Mouse (Mus musculus) heart, embryonic 13.5 days (tissue): ENCODE data around the gene Gm43517. TPM values are rescaled to one million over a fixed set of nuclear protein-coding genes. Genes with fewer than 3 reads are reported as not detected.

Experiments
- ATAC-seq: fragments of 200-750 bp; cut with Nextera tagmentation; 2 replicates; pipeline ENCODE4 v1.8.0; 2017; ENCODE audit warnings: moderate TSS enrichment; ENCODE audit not compliant: insufficient number of reproducible peaks, low FRiP score, low TSS enrichment; ENCODE audit errors: extremely low read depth
- H3K27ac ChIP-seq: fragments of 300-500 bp; sonication (generic); replicated peaks from 2 replicates; pipeline ENCODE4 v1.5.1; 2015; ENCODE audit warnings: moderate library complexity, mild to moderate bottlenecking, inconsistent platforms
- H3K27me3 ChIP-seq: fragments of 300-500 bp; sonication (generic); replicated peaks from 2 replicates; pipeline ENCODE4 v1.6.1; 2015; ENCODE audit warnings: mild to moderate bottlenecking, inconsistent platforms
- H3K36me3 ChIP-seq: fragments of 300-500 bp; sonication (generic); 2 replicates; pipeline ENCODE4 v1.6.1; 2015; ENCODE audit warnings: mild to moderate bottlenecking, inconsistent platforms
- H3K4me1 ChIP-seq: fragments of 300-500 bp; sonication (generic); 2 replicates; pipeline ENCODE4 v1.6.1; 2015; ENCODE audit warnings: inconsistent platforms
- H3K4me2 ChIP-seq: fragments of 300-500 bp; sonication (generic); 2 replicates; pipeline ENCODE4 v1.6.1; 2015; ENCODE audit warnings: inconsistent platforms, mild to moderate bottlenecking, moderate library complexity
- H3K4me3 ChIP-seq: fragments of 300-500 bp; sonication (generic); 2 replicates; pipeline ENCODE4 v1.5.1; 2015; ENCODE audit warnings: moderate library complexity, mild to moderate bottlenecking, inconsistent platforms
- H3K9ac ChIP-seq: fragments of 300-500 bp; sonication (generic); 2 replicates; pipeline ENCODE4 v1.6.1; 2015; ENCODE audit warnings: inconsistent platforms, mild to moderate bottlenecking, moderate library complexity
- H3K9me3 ChIP-seq: fragments of 300-500 bp; sonication (generic); 2 replicates; pipeline ENCODE4 v1.6.1; 2016; ENCODE audit warnings: inconsistent platforms
- WGBS: fragments of 180-500 bp; shearing (Covaris S2); methylation state at CpG from one replicate; pipeline ENCODE4 v1.1.7; 2015; ENCODE audit warnings: mixed read lengths; 5-methylcytosine and 5-hydroxymethylcytosine counted together
- polyA plus RNA-seq: library from polyadenylated mRNA; unstranded; fragments of >200 nt; fragmentation: Nextera tagmentation; extraction: Ambion mirVana; gene quantifications from 2 replicates; pipeline ENCODE4 v1.2.1, GENCODE M21; 2015

The Gm43517 gene
- polyA plus RNA-seq: not detected in 2 replicates

GRCm38 (mm10) chr12:49384876-49385630 is at the start of gene Gm43517:
Gene Gm43517 (plus strand): TSS chr12:49385174.
- no peak within 1 kb of the TSS for H3K9ac ChIP-seq
- H3K4me2 ChIP-seq: peak within 1 kb of the TSS; percentile 68
- no peaks in the 10 kb centered on the region for H3K36me3 ChIP-seq
- H3K27me3 ChIP-seq: peaks cover 87% of the 10 kb centered on the region
- H3K9me3 ChIP-seq: no peaks in the 10 kb centered on the region
- WGBS: 2% methylated on average over 69 of the region's 75 CpGs
- H3K4me3 ChIP-seq: peak within 1 kb of the TSS; percentile 49
- peaks cover 10% of the 10 kb centered on the region for H3K4me1 ChIP-seq
- ATAC-seq: no peak
- H3K27ac ChIP-seq: no peak within 1 kb of the TSS

- no peaks in the 10 kb centered on the region for H3K27me3 ChIP-seq
- H3K9me3 ChIP-seq: no peaks in the 10 kb centered on the region
- no peak overlapping the region for H3K4me2 ChIP-seq
- H3K27ac ChIP-seq: no peak overlapping the region
- no peaks in the 10 kb centered on the region for H3K4me1 ChIP-seq
- H3K9ac ChIP-seq: no peak overlapping the region
- no peaks in the 10 kb centered on the region for H3K36me3 ChIP-seq
- no peak overlapping the region for H3K4me3 ChIP-seq
- ATAC-seq: no peak
- 82% methylated on average over 10 of the region's 10 CpGs for whole genome bisulfite sequencing
Observed at GRCm38 (mm10) chr12:49349697-49350096, 35.3 kb upstream of the Gm43517 start.

GRCm38 (mm10) chr12:49368931-49369330 is 16.0 kb upstream of the Gm43517 start:
- ATAC-seq: no peak
- no peaks in the 10 kb centered on the region for H3K9me3 ChIP-seq
- H3K36me3 ChIP-seq: no peaks in the 10 kb centered on the region
- H3K4me1 ChIP-seq: peaks cover under 1% of the 10 kb centered on the region
- H3K4me2 ChIP-seq: no peak overlapping the region
- H3K27me3 ChIP-seq: peaks cover 44% of the 10 kb centered on the region
- no peak overlapping the region for H3K27ac ChIP-seq
- H3K9ac ChIP-seq: no peak overlapping the region
- H3K4me3 ChIP-seq: no peak overlapping the region
- 52% methylated on average over 1 of the region's 1 CpGs for WGBS

- Histone ChIP-seq H3K27me3 (peaks cover 74% of the 10 kb centered on the region), H3K4me2 (no peak overlapping the region), H3K9ac (no peak overlapping the region), H3K4me3 (no peak overlapping the region), H3K4me1 (peaks cover 6% of the 10 kb centered on the region), H3K27ac (no peak overlapping the region), H3K9me3 (no peaks in the 10 kb centered on the region), H3K36me3 (no peaks in the 10 kb centered on the region)
- no peak for ATAC-seq
Observed at GRCm38 (mm10) chr12:49372170-49372569, 12.8 kb upstream of the Gm43517 start.

GRCm38 (mm10) chr12:49373176-49373575 is 11.8 kb upstream of the Gm43517 start:
- WGBS: 4% methylated on average over 5 of the region's 5 CpGs
- Histone ChIP-seq H3K4me2 (no peak overlapping the region), H3K9me3 (no peaks in the 10 kb centered on the region), H3K4me1 (peaks cover 6% of the 10 kb centered on the region), H3K27me3 (peaks cover 84% of the 10 kb centered on the region), H3K4me3 (no peak overlapping the region), H3K36me3 (no peaks in the 10 kb centered on the region), H3K27ac (no peak overlapping the region), H3K9ac (no peak overlapping the region)
- ATAC-seq: no peak

GRCm38 (mm10) chr12:49373821-49374605 is 11.0 kb upstream of the Gm43517 start:
- Histone ChIP-seq H3K27me3 (peaks cover 92% of the 10 kb centered on the region), H3K27ac (no peak overlapping the region), H3K4me2 (peak overlapping the region; percentile 74), H3K4me3 (peak overlapping the region; percentile 51), H3K36me3 (no peaks in the 10 kb centered on the region), H3K9me3 (no peaks in the 10 kb centered on the region), H3K4me1 (peaks cover 6% of the 10 kb centered on the region), H3K9ac (peak overlapping the region; percentile 25; the same call in 1 of the 2 replicates)
- WGBS: under 1% methylated on average over 24 of the region's 24 CpGs
- no peak for ATAC-seq

- Histone ChIP-seq H3K27ac (no peak overlapping the region), H3K36me3 (no peaks in the 10 kb centered on the region), H3K9me3 (no peaks in the 10 kb centered on the region), H3K4me1 (peaks cover 6% of the 10 kb centered on the region), H3K4me3 (peak overlapping the region; percentile 51), H3K4me2 (peak overlapping the region; percentile 74), H3K9ac (0 out of 2 replicates have a peak overlapping the region, but pooled peaks have one; percentile 25), H3K27me3 (peaks cover 92% of the 10 kb centered on the region)
- WGBS: 1% methylated on average over 14 of the region's 14 CpGs
- ATAC-seq: no peak
Observed at GRCm38 (mm10) chr12:49374606-49374995, 10.4 kb upstream of the Gm43517 start.

- H3K36me3 ChIP-seq: no peaks in the 10 kb centered on the region
Observed at GRCm38 (mm10) chr12:49375427-49376317, 9.3 kb upstream of the Gm43517 start.

GRCm38 (mm10) chr12:49376318-49376992 is 8.5 kb upstream of the Gm43517 start:
- Histone ChIP-seq H3K4me1 (peaks cover 6% of the 10 kb centered on the region), H3K27ac (no peak overlapping the region), H3K9ac (no peak overlapping the region), H3K9me3 (no peaks in the 10 kb centered on the region), H3K27me3 (peaks cover 95% of the 10 kb centered on the region), H3K36me3 (no peaks in the 10 kb centered on the region), H3K4me2 (no peak overlapping the region), H3K4me3 (no peak overlapping the region)
- no peak for ATAC-seq
- WGBS: 3% methylated on average over 19 of the region's 19 CpGs

More at GRCm38 (mm10) chr12:49375427-49376317, 9.3 kb upstream of the Gm43517 start:
- ATAC-seq: no peak
- H3K4me3 ChIP-seq: no peak overlapping the region
- 4% methylated on average over 15 of the region's 15 CpGs for WGBS
- H3K4me1 ChIP-seq: peaks cover 6% of the 10 kb centered on the region
- H3K27ac ChIP-seq: no peak overlapping the region
- H3K9ac ChIP-seq: no peak overlapping the region
- no peak overlapping the region for H3K4me2 ChIP-seq
- no peaks in the 10 kb centered on the region for H3K9me3 ChIP-seq
- H3K27me3 ChIP-seq: peaks cover 95% of the 10 kb centered on the region

GRCm38 (mm10) chr12:49377281-49377970 is 7.5 kb upstream of the Gm43517 start:
- ATAC-seq: no peak
- 2% methylated on average over 15 of the region's 15 CpGs for WGBS
- H3K4me1 ChIP-seq: peaks cover 6% of the 10 kb centered on the region
- H3K9ac ChIP-seq: no peak overlapping the region
- H3K9me3 ChIP-seq: no peaks in the 10 kb centered on the region
- H3K27ac ChIP-seq: no peak overlapping the region
- no peaks in the 10 kb centered on the region for H3K36me3 ChIP-seq
- H3K4me2 ChIP-seq: no peak overlapping the region
- peaks cover 98% of the 10 kb centered on the region for H3K27me3 ChIP-seq
- H3K4me3 ChIP-seq: no peak overlapping the region
